Mouse (Mus musculus): ENCODE data around the gene Igfbp4. TPM values are rescaled to one million over a fixed set of nuclear protein-coding genes. Genes with fewer than 3 reads are reported as not detected.

Igfbp4 gene
- polyA plus RNA-seq, 1 experiment, result 78.0 TPM

DNA sequence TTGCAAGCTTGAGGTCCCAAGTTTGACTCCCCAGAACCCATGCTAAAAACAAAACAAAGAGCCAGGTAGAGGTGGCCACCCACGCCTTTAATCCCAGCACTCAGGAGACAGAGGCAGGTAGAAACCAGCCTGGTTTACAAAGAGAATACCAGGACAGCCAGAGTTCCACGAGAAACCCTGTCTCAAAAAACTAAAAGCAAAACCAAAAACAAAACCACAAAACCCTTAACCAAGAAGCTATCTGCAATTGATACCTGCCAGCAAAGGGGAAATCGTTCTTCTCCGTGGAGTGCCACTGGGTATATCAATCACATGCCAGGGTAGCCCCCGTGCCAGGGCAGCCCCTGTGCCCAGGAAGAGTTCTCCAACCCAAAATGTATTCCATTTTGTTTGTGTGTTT lies 59.2 kb downstream of the Igfbp4 start:
- TF ChIP-seq POLR2A (IDR thresholded peaks at IDR 0.05; ENCODE audit: borderline replicate concordance, control insufficient read depth, low read depth, low read length), result no peak
- no peak for TF ChIP-seq CTCF (IDR thresholded peaks at IDR 0.05; ENCODE audit: control insufficient read depth, insufficient read depth, low read length)
- Histone ChIP-seq H3K4me3 (replicated peaks; ENCODE audit: control insufficient read depth, low read depth, low read length) (no peak overlapping the region), H3K4me1 (ENCODE audit: control insufficient read depth, insufficient read depth, low read length) (peaks cover 5% of the 10 kb centered on the region), H3K27ac (ENCODE audit: control insufficient read depth, insufficient read depth, low read depth, low read length, poor library complexity) (no peak overlapping the region)
- WGBS, result 15% methylated on average over 5 of the region's 5 CpGs

GRCm38 (mm10) chr11:99101693-99102092 lies 60.6 kb downstream of the Igfbp4 start:
- Histone ChIP-seq H3K27ac (ENCODE audit: control insufficient read depth, insufficient read depth, low read depth, low read length, poor library complexity) (no peak overlapping the region), H3K4me1 (ENCODE audit: control insufficient read depth, insufficient read depth, low read length) (peaks cover 7% of the 10 kb centered on the region), H3K4me3 (replicated peaks; ENCODE audit: control insufficient read depth, low read depth, low read length) (no peak overlapping the region)
- TF ChIP-seq POLR2A (IDR thresholded peaks at IDR 0.05; ENCODE audit: borderline replicate concordance, control insufficient read depth, low read depth, low read length) (no peak), CTCF (IDR thresholded peaks at IDR 0.05; ENCODE audit: control insufficient read depth, insufficient read depth, low read length) (no peak)
- 67% methylated on average over 8 of the region's 8 CpGs for WGBS

DNA sequence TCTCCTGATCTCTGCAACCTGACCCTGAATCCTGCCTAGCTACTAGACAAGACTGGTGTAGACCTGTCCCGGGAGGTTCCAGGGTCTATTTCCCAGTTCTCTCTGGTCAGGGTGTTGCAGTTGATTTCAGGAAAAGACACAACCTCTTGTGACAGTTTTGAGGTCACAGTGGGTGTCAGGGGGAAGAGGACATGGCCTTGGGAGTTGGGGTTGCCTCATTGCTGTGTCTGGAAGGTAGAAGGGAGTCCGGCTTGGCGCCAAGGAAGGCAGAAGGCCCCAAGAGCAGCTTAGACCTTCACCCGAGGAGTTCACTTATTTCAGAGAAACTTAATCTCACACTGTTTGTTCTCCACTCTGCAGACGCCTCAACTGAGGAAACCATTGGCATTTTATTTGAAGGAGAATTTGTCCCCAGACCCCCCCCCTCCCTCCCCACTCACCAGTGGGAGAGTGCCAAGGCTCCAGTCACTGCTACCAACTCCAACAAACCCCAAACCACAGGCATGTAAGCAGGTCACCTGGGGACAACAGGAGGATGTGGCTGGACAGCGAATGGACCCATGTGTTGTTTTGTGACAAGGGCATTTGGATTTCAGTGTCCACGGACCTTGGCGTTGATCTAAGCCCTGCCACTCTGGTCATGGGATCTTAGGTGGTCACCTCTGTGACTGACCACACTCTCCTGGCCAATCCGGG lies 61.7 kb downstream of the Igfbp4 start:
- WGBS, result 21% methylated on average over 9 of the region's 9 CpGs
- Histone ChIP-seq H3K27ac (ENCODE audit: control insufficient read depth, insufficient read depth, low read depth, low read length, poor library complexity) (no peak overlapping the region), H3K4me1 (ENCODE audit: control insufficient read depth, insufficient read depth, low read length) (peaks cover 7% of the 10 kb centered on the region), H3K4me3 (replicated peaks; ENCODE audit: control insufficient read depth, low read depth, low read length) (no peak overlapping the region)
- TF ChIP-seq POLR2A (IDR thresholded peaks at IDR 0.05; ENCODE audit: borderline replicate concordance, control insufficient read depth, low read depth, low read length), result no peak
- TF ChIP-seq CTCF (IDR thresholded peaks at IDR 0.05; ENCODE audit: control insufficient read depth, insufficient read depth, low read length), result no peak

Other genes with a start within 250 kb of the Igfbp4 start
- gene Msl1, start 245.7 kb upstream of the Igfbp4 start, polyA plus RNA-seq (2011; ENCODE audit: insufficient read depth, insufficient read length, low replicate concordance, missing spikeins), result 46.7 and 69.9 TPM in 2 replicates
- gene Casc3, start 236.3 kb upstream of the Igfbp4 start, polyA plus RNA-seq (2011; ENCODE audit: insufficient read depth, insufficient read length, low replicate concordance, missing spikeins), result 29.3 and 38.5 TPM in 2 replicates
- gene Rapgefl1, start 204.5 kb upstream of the Igfbp4 start, polyA plus RNA-seq (2011; ENCODE audit: insufficient read depth, insufficient read length, low replicate concordance, missing spikeins), result 1.5 and 6.8 TPM in 2 replicates
- 5.9 and 11.3 TPM in 2 replicates for gene Wipf2, start 177.6 kb upstream of the Igfbp4 start, polyA plus RNA-seq (2011; ENCODE audit: insufficient read depth, insufficient read length, low replicate concordance, missing spikeins)
- 50.4 and 53.9 TPM in 2 replicates for gene Cdc6, start 133.4 kb upstream of the Igfbp4 start, polyA plus RNA-seq (2011; ENCODE audit: insufficient read depth, insufficient read length, low replicate concordance, missing spikeins)
- gene Rara, start 113.4 kb upstream of the Igfbp4 start, polyA plus RNA-seq (2011; ENCODE audit: insufficient read depth, insufficient read length, low replicate concordance, missing spikeins), result 8.9 and 17.2 TPM in 2 replicates
- gene Gjd3, start 58.2 kb upstream of the Igfbp4 start, polyA plus RNA-seq (2011; ENCODE audit: insufficient read depth, insufficient read length, low replicate concordance, missing spikeins), result not detected in 2 replicates
- 161 and 191 TPM in 2 replicates for gene Top2a, start 17.1 kb upstream of the Igfbp4 start, polyA plus RNA-seq (2011; ENCODE audit: insufficient read depth, insufficient read length, low replicate concordance, missing spikeins)
- not detected in 2 replicates for gene Tns4, start 48.1 kb downstream of the Igfbp4 start, polyA plus RNA-seq (2011; ENCODE audit: insufficient read depth, insufficient read length, low replicate concordance, missing spikeins)
- gene Ccr7, start 113.8 kb downstream of the Igfbp4 start, polyA plus RNA-seq (2011; ENCODE audit: insufficient read depth, insufficient read length, low replicate concordance, missing spikeins), result 1.5 and 9.7 TPM in 2 replicates
- gene Smarce1, start 189.8 kb downstream of the Igfbp4 start, polyA plus RNA-seq (2011; ENCODE audit: insufficient read depth, insufficient read length, low replicate concordance, missing spikeins), result 196 and 201 TPM in 2 replicates
- gene Krt222, start 202.8 kb downstream of the Igfbp4 start, polyA plus RNA-seq (2011; ENCODE audit: insufficient read depth, insufficient read length, low replicate concordance, missing spikeins), result 0.95 TPM in 1 of 2 replicates, not detected in the other
- gene Krt24, start 244.0 kb downstream of the Igfbp4 start, polyA plus RNA-seq (2011; ENCODE audit: insufficient read depth, insufficient read length, low replicate concordance, missing spikeins), result not detected in 2 replicates